In genomic region chr1:32700132-32700531, GRCm38 (mm10) we compare ENCODE assay signal across 24 mouse cellular contexts.
DNase-seq lines count a peak whose midpoint lies in the region; ATAC-seq and TF ChIP-seq lines count a peak whose summit lies in the region.
"Had no signal": no experiment of that assay in that cellular context is flagged by ENCODE, and none has a peak within 500 bp of the region (broad histone marks: within the 10 kb centered on the region; RNA-seq: fewer than 3 reads in every experiment).

No protein-coding gene starts in this region.

- H3K9ac ChIP-seq in forebrain, postnatal 0 days, result no peak overlapping the region
- no peak overlapping the region for H3K9ac ChIP-seq in forebrain, embryonic 16.5 days (replicated peaks; ENCODE audit: low read depth, low read length)
- no peak overlapping the region for H3K9ac ChIP-seq in midbrain, postnatal 0 days (replicated peaks; ENCODE audit: low read length, poor library complexity, severe bottlenecking)
- no peak overlapping the region for H3K9ac ChIP-seq in midbrain, embryonic 15.5 days
- no peak overlapping the region for H3K9ac ChIP-seq in MEL (ENCODE audit: control insufficient read depth, low read depth, low read length, poor library complexity, severe bottlenecking)
- H3K9ac ChIP-seq: embryonic facial prominence, embryonic 12.5 days; forebrain, embryonic 15.5 days; heart, embryonic 15.5 days; hindbrain, embryonic 14.5 days had no signal

- H3K36me3 ChIP-seq in forebrain, postnatal 0 days (ENCODE audit: insufficient read depth), result no peaks in the 10 kb centered on the region
- H3K36me3 ChIP-seq in forebrain, embryonic 16.5 days (ENCODE audit: control insufficient read depth, insufficient read depth), result no peaks in the 10 kb centered on the region
- no peaks in the 10 kb centered on the region for H3K36me3 ChIP-seq in midbrain, postnatal 0 days (ENCODE audit: insufficient read depth, low read length)
- H3K36me3 ChIP-seq in midbrain, embryonic 15.5 days (replicated peaks), result no peaks in the 10 kb centered on the region
- H3K36me3 ChIP-seq in MEL (ENCODE audit: control insufficient read depth in 1 of 2, insufficient read depth in 2 of 2, low read length in 2 of 2), result no peaks in the 10 kb centered on the region
- no peaks in the 10 kb centered on the region for H3K36me3 ChIP-seq in kidney, adult 2 months (ENCODE audit: control insufficient read depth, insufficient read depth, low read length)
- H3K36me3 ChIP-seq: embryonic facial prominence, embryonic 12.5 days; forebrain, embryonic 15.5 days; heart, embryonic 15.5 days; hindbrain, embryonic 10.5 days had no signal

- H3K9me3 ChIP-seq in forebrain, postnatal 0 days (ENCODE audit: low read length), result no peaks in the 10 kb centered on the region
- no peaks in the 10 kb centered on the region; the same call in 1 of the 2 replicates for H3K9me3 ChIP-seq in forebrain, embryonic 16.5 days (ENCODE audit: control insufficient read depth, low read length)
- no peaks in the 10 kb centered on the region for H3K9me3 ChIP-seq in midbrain, postnatal 0 days (ENCODE audit: low read length)
- no peaks in the 10 kb centered on the region for H3K9me3 ChIP-seq in midbrain, embryonic 15.5 days
- no peaks in the 10 kb centered on the region for H3K9me3 ChIP-seq in MEL (replicated peaks; ENCODE audit: insufficient read depth, low read length)
- H3K9me3 ChIP-seq: embryonic facial prominence, embryonic 12.5 days; forebrain, embryonic 15.5 days; heart, embryonic 15.5 days had no signal

- no peak for ATAC-seq in forebrain, postnatal 0 days
- no peak for ATAC-seq in forebrain, embryonic 16.5 days
- no peak for ATAC-seq in midbrain, postnatal 0 days (ENCODE audit: low FRiP score)
- no peak for ATAC-seq in midbrain, embryonic 15.5 days (replicated peaks)
- ATAC-seq: activated CD4-positive, CD25-positive, alpha-beta regulatory T cell, adult 4 months; forebrain, embryonic 15.5 days; inflammation-experienced regulatory T-cells, adult 6 months had no signal

- no peaks in the 10 kb centered on the region for H3K4me1 ChIP-seq in forebrain, postnatal 0 days (ENCODE audit: insufficient read depth)
- H3K4me1 ChIP-seq in forebrain, embryonic 16.5 days (replicated peaks; ENCODE audit: control insufficient read depth, insufficient read depth, low read length), result no peaks in the 10 kb centered on the region
- no peaks in the 10 kb centered on the region for H3K4me1 ChIP-seq in midbrain, postnatal 0 days (ENCODE audit: insufficient read depth, low read length)
- no peaks in the 10 kb centered on the region for H3K4me1 ChIP-seq in midbrain, embryonic 15.5 days
- no peaks in the 10 kb centered on the region for H3K4me1 ChIP-seq in MEL (ENCODE audit: control insufficient read depth in 1 of 2, insufficient read depth in 2 of 2, low read length in 2 of 2)
- no peaks in the 10 kb centered on the region for H3K4me1 ChIP-seq in kidney, adult 2 months (ENCODE audit: control insufficient read depth, insufficient read depth, low read length)
- H3K4me1 ChIP-seq: embryonic facial prominence, embryonic 12.5 days; forebrain, embryonic 15.5 days; heart, embryonic 15.5 days; hindbrain, embryonic 10.5 days had no signal

- no peaks in the 10 kb centered on the region for H3K27me3 ChIP-seq in forebrain, postnatal 0 days (ENCODE audit: insufficient read depth, low read length)
- H3K27me3 ChIP-seq in forebrain, embryonic 16.5 days (replicated peaks; ENCODE audit: control insufficient read depth, insufficient read depth, low read length), result no peaks in the 10 kb centered on the region
- no peaks in the 10 kb centered on the region for H3K27me3 ChIP-seq in midbrain, postnatal 0 days (ENCODE audit: insufficient read depth, low read length)
- no peaks in the 10 kb centered on the region for H3K27me3 ChIP-seq in midbrain, embryonic 15.5 days (replicated peaks)
- no peaks in the 10 kb centered on the region for H3K27me3 ChIP-seq in MEL (ENCODE audit: control insufficient read depth in 1 of 2, insufficient read depth in 2 of 2, low read length in 2 of 2)
- no peaks in the 10 kb centered on the region for H3K27me3 ChIP-seq in kidney, adult 2 months (replicated peaks; ENCODE audit: control insufficient read depth, insufficient read depth, low read length)
- H3K27me3 ChIP-seq: embryonic facial prominence, embryonic 12.5 days; forebrain, embryonic 15.5 days; heart, embryonic 15.5 days had no signal

- 0 out of 2 replicates have a peak, but pooled peaks have one; percentile 3 for TF ChIP-seq CTCF in forebrain, postnatal 0 days (IDR thresholded peaks at IDR 0.05; ENCODE audit: low read depth)
- TF ChIP-seq CTCF in midbrain, postnatal 0 days (IDR thresholded peaks at IDR 0.05), result peak; percentile 24; the same call in 1 of the 2 replicates
- 0 out of 6 replicates have a peak, but pooled peaks of 2 of the 3 experiments have one; percentile 11 to 15 for TF ChIP-seq CTCF in MEL (IDR thresholded peaks at IDR 0.05 in 2 of 3, conservative IDR thresholded peaks at IDR 0.05 in 1 of 3; ENCODE audit: control insufficient read depth in 1 of 3, insufficient read depth in 1 of 3, low read depth in 2 of 3, low read length in 3 of 3, poor library complexity in 1 of 3, severe bottlenecking in 1 of 3)
- TF ChIP-seq CTCF in kidney, adult 2 months (conservative IDR thresholded peaks at IDR 0.05; ENCODE audit: insufficient read depth, insufficient read length, low read depth, low read length), result no peak

- H3K27ac ChIP-seq in forebrain, postnatal 0 days (ENCODE audit: low read depth, low read length), result no peak overlapping the region
- no peak overlapping the region for H3K27ac ChIP-seq in forebrain, embryonic 16.5 days (ENCODE audit: low read length)
- no peak overlapping the region for H3K27ac ChIP-seq in midbrain, postnatal 0 days (ENCODE audit: low read depth, low read length)
- H3K27ac ChIP-seq in midbrain, embryonic 15.5 days, result no peak overlapping the region
- H3K27ac ChIP-seq in MEL (ENCODE audit: control insufficient read depth, low read depth, low read length), result no peak overlapping the region
- H3K27ac ChIP-seq in kidney, adult 2 months (ENCODE audit: insufficient read depth, low read depth, low read length), result no peak overlapping the region
- H3K27ac ChIP-seq: embryonic facial prominence, embryonic 12.5 days; forebrain, embryonic 15.5 days; heart, adult 2 months; heart, embryonic 15.5 days; hindbrain, embryonic 10.5 days; hindbrain, embryonic 14.5 days had no signal

- no peak for DNase-seq in forebrain, postnatal 0 days
- DNase-seq in midbrain, postnatal 0 days (ENCODE audit: low spot score), result no peak
- DNase-seq in MEL (ENCODE audit: low read depth, low spot score), result peak; percentile 9
- DNase-seq in thymus, postnatal 25 days, result no peak
- no peak for DNase-seq in heart, postnatal 4 days
- no peak for DNase-seq in kidney, adult 2 months
- DNase-seq: adrenal gland, adult 2 months; adrenal gland, postnatal 25 days; cerebellum, adult 2 months; cerebellum, postnatal 14 days; gastrocnemius, postnatal 14 days; heart, adult 2 months; heart, postnatal 14 days; kidney, adult 18-20 months had no signal

- no peak for TF ChIP-seq POLR2A in MEL (IDR thresholded peaks at IDR 0.05; ENCODE audit: control insufficient read depth in 1 of 2, insufficient read depth in 1 of 2, low read depth in 1 of 2, low read length in 2 of 2, poor library complexity in 1 of 2)
- no peak for TF ChIP-seq POLR2A in kidney, adult 2 months (IDR thresholded peaks at IDR 0.05; ENCODE audit: low read depth, low read length)

- no peaks in the 10 kb centered on the region for H3K79me2 ChIP-seq in MEL (ENCODE audit: control insufficient read depth, insufficient read depth, low read length, poor library complexity)

- H3K4me2 ChIP-seq in forebrain, postnatal 0 days (ENCODE audit: low read depth), result no peak overlapping the region
- H3K4me2 ChIP-seq in forebrain, embryonic 16.5 days (ENCODE audit: low read length), result no peak overlapping the region
- H3K4me2 ChIP-seq in midbrain, postnatal 0 days (ENCODE audit: low read depth, low read length, poor library complexity, severe bottlenecking), result no peak overlapping the region
- no peak overlapping the region for H3K4me2 ChIP-seq in midbrain, embryonic 15.5 days
- H3K4me2 ChIP-seq: embryonic facial prominence, embryonic 12.5 days; forebrain, embryonic 15.5 days; heart, embryonic 11.5 days; heart, embryonic 15.5 days; hindbrain, embryonic 14.5 days had no signal

- WGBS in forebrain, postnatal 0 days, result 97% methylated on average over 4 of the region's 4 CpGs
- 97% methylated on average over 4 of the region's 4 CpGs for WGBS in forebrain, embryonic 16.5 days
- WGBS in midbrain, postnatal 0 days, result 97% methylated on average over 4 of the region's 4 CpGs
- WGBS in midbrain, embryonic 15.5 days, result 96% methylated on average over 4 of the region's 4 CpGs
- 96% methylated on average over 4 of the region's 4 CpGs for WGBS in kidney, adult 2 months

- no peak for TF ChIP-seq EP300 in MEL (IDR thresholded peaks at IDR 0.05; ENCODE audit: low read depth in 1 of 2, low read length in 2 of 2)

- peak; percentile 21 for TF ChIP-seq RAD21 in MEL (IDR thresholded peaks at IDR 0.05; ENCODE audit: low read depth, low read length)

- no peak overlapping the region for H3K4me3 ChIP-seq in forebrain, postnatal 0 days (ENCODE audit: low read depth, low read length)
- H3K4me3 ChIP-seq in forebrain, embryonic 16.5 days (replicated peaks; ENCODE audit: low read length), result no peak overlapping the region
- no peak overlapping the region for H3K4me3 ChIP-seq in midbrain, postnatal 0 days (ENCODE audit: low read depth, low read length)
- H3K4me3 ChIP-seq in midbrain, embryonic 15.5 days, result no peak overlapping the region
- no peak overlapping the region for H3K4me3 ChIP-seq in MEL (ENCODE audit: control insufficient read depth in 1 of 2, insufficient read depth in 1 of 2, low read depth in 2 of 2, low read length in 2 of 2)
- H3K4me3 ChIP-seq in kidney, adult 2 months (ENCODE audit: insufficient read depth, low read depth, low read length), result no peak overlapping the region
- H3K4me3 ChIP-seq: embryonic facial prominence, embryonic 12.5 days; forebrain, embryonic 15.5 days; heart, adult 2 months; heart, embryonic 15.5 days; hindbrain, embryonic 10.5 days had no signal

TF ChIP-seq in MEL, 35 proteins besides CTCF, POLR2A, EP300 and RAD21:
- TF ChIP-seq SMC3 (IDR thresholded peaks at IDR 0.05; ENCODE audit: low read depth, low read length) (0 out of 2 replicates have a peak, but pooled peaks have one; percentile 16), CHD1 (IDR thresholded peaks at IDR 0.05; ENCODE audit: low read depth, low read length) (no peak)
